Mouse (Mus musculus): ENCODE measurements around the gene Ms4a15.

Gene Ms4a15

GRCm38 (mm10) chr19:10952021-10952939, 40.8 kb downstream of the Ms4a15 start:
- Histone ChIP-seq H3K4me3 (replicated peaks; ENCODE audit: low read length) (no peak overlapping the region), H3K4me1 (replicated peaks; ENCODE audit: low read depth, low read length) (peaks cover 29% of the 10 kb centered on the region), H3K9me3 (ENCODE audit: low read length) (no peaks in the 10 kb centered on the region), H3K27me3 (ENCODE audit: insufficient read depth, low read length) (peaks cover 20% of the 10 kb centered on the region), H3K36me3 (ENCODE audit: insufficient read depth, low read length) (peaks cover 6% of the 10 kb centered on the region)
- TF ChIP-seq CTCF (conservative IDR thresholded peaks at IDR 0.05; ENCODE audit: low read length) = no peak
- TF ChIP-seq POU5F1 (IDR thresholded peaks at IDR 0.05; ENCODE audit: borderline replicate concordance, low read length) = no peak
- TF ChIP-seq NANOG (IDR thresholded peaks at IDR 0.05; ENCODE audit: borderline replicate concordance, low read length) = no peak

GRCm38 (mm10) chr19:10949558-10949957, 43.5 kb downstream of the Ms4a15 start:
- H3K4me1 ChIP-seq (replicated peaks; ENCODE audit: low read depth, low read length) = peaks cover 44% of the 10 kb centered on the region
- H3K27me3 ChIP-seq (ENCODE audit: insufficient read depth, low read length) = peaks cover 16% of the 10 kb centered on the region
- no peaks in the 10 kb centered on the region for H3K9me3 ChIP-seq (ENCODE audit: low read length)
- H3K4me3 ChIP-seq (replicated peaks; ENCODE audit: low read length) = peak overlapping the region; percentile 99
- H3K36me3 ChIP-seq (ENCODE audit: insufficient read depth, low read length) = peaks cover 34% of the 10 kb centered on the region
- no peak for TF ChIP-seq NANOG (IDR thresholded peaks at IDR 0.05; ENCODE audit: borderline replicate concordance, low read length)
- TF ChIP-seq POU5F1 (IDR thresholded peaks at IDR 0.05; ENCODE audit: borderline replicate concordance, low read length) = no peak
- no peak for TF ChIP-seq CTCF (conservative IDR thresholded peaks at IDR 0.05; ENCODE audit: low read length)

GRCm38 (mm10) chr19:10949112-10949511, 43.9 kb downstream of the Ms4a15 start, which contains the start of gene Ccdc86:
TSS of gene Ccdc86 (minus strand) at chr19:10949266.
- peaks cover 13% of the 10 kb centered on the region for H3K27me3 ChIP-seq (ENCODE audit: insufficient read depth, low read length)
- peaks cover 38% of the 10 kb centered on the region for H3K36me3 ChIP-seq (ENCODE audit: insufficient read depth, low read length)
- peaks cover 44% of the 10 kb centered on the region for H3K4me1 ChIP-seq (replicated peaks; ENCODE audit: low read depth, low read length)
- H3K4me3 ChIP-seq (replicated peaks; ENCODE audit: low read length) = peak within 1 kb of the TSS; percentile 99
- no peaks in the 10 kb centered on the region for H3K9me3 ChIP-seq (ENCODE audit: low read length)
- TF ChIP-seq POU5F1 (IDR thresholded peaks at IDR 0.05; ENCODE audit: borderline replicate concordance, low read length) (no peak), CTCF (conservative IDR thresholded peaks at IDR 0.05; ENCODE audit: low read length) (no peak), NANOG (IDR thresholded peaks at IDR 0.05; ENCODE audit: borderline replicate concordance, low read length) (no peak)

- peaks cover 44% of the 10 kb centered on the region for H3K4me1 ChIP-seq (replicated peaks; ENCODE audit: low read depth, low read length)
- H3K4me3 ChIP-seq (replicated peaks; ENCODE audit: low read length) = peak overlapping the region; percentile 99
- peaks cover 6% of the 10 kb centered on the region for H3K27me3 ChIP-seq (ENCODE audit: insufficient read depth, low read length)
- H3K9me3 ChIP-seq (ENCODE audit: low read length) = no peaks in the 10 kb centered on the region
- TF ChIP-seq NANOG (IDR thresholded peaks at IDR 0.05; ENCODE audit: borderline replicate concordance, low read length) (no peak), CTCF (conservative IDR thresholded peaks at IDR 0.05; ENCODE audit: low read length) (no peak), POU5F1 (IDR thresholded peaks at IDR 0.05; ENCODE audit: borderline replicate concordance, low read length) (no peak)
- peaks cover 45% of the 10 kb centered on the region for H3K36me3 ChIP-seq (ENCODE audit: insufficient read depth, low read length)
Observed at GRCm38 (mm10) chr19:10948416-10948815, 44.6 kb downstream of the Ms4a15 start.

- Histone ChIP-seq H3K4me3 (replicated peaks; ENCODE audit: low read length) (peak overlapping the region; percentile 99), H3K4me1 (replicated peaks; ENCODE audit: low read depth, low read length) (peaks cover 44% of the 10 kb centered on the region), H3K9me3 (ENCODE audit: low read length) (no peaks in the 10 kb centered on the region), H3K36me3 (ENCODE audit: insufficient read depth, low read length) (peaks cover 57% of the 10 kb centered on the region), H3K27me3 (ENCODE audit: insufficient read depth, low read length) (no peaks in the 10 kb centered on the region)
- TF ChIP-seq POU5F1 (IDR thresholded peaks at IDR 0.05; ENCODE audit: borderline replicate concordance, low read length) = no peak
- no peak for TF ChIP-seq NANOG (IDR thresholded peaks at IDR 0.05; ENCODE audit: borderline replicate concordance, low read length)
- TF ChIP-seq CTCF (conservative IDR thresholded peaks at IDR 0.05; ENCODE audit: low read length) = no peak
Observed at GRCm38 (mm10) chr19:10947219-10947618, 45.8 kb downstream of the Ms4a15 start.

- no peak for TF ChIP-seq CTCF (conservative IDR thresholded peaks at IDR 0.05; ENCODE audit: low read length)
- no peak for TF ChIP-seq POU5F1 (IDR thresholded peaks at IDR 0.05; ENCODE audit: borderline replicate concordance, low read length)
- no peak for TF ChIP-seq NANOG (IDR thresholded peaks at IDR 0.05; ENCODE audit: borderline replicate concordance, low read length)
- Histone ChIP-seq H3K4me3 (replicated peaks; ENCODE audit: low read length) (peak overlapping the region; percentile 99), H3K9me3 (ENCODE audit: low read length) (no peaks in the 10 kb centered on the region), H3K27me3 (ENCODE audit: insufficient read depth, low read length) (no peaks in the 10 kb centered on the region), H3K4me1 (replicated peaks; ENCODE audit: low read depth, low read length) (peaks cover 51% of the 10 kb centered on the region), H3K36me3 (ENCODE audit: insufficient read depth, low read length) (peaks cover 64% of the 10 kb centered on the region)
Observed at GRCm38 (mm10) chr19:10946506-10946905, 46.5 kb downstream of the Ms4a15 start.

- Histone ChIP-seq H3K9me3 (ENCODE audit: low read length) (no peaks in the 10 kb centered on the region), H3K4me3 (replicated peaks; ENCODE audit: low read length) (no peak overlapping the region), H3K36me3 (ENCODE audit: insufficient read depth, low read length) (peaks cover 68% of the 10 kb centered on the region), H3K27me3 (ENCODE audit: insufficient read depth, low read length) (peaks cover 17% of the 10 kb centered on the region), H3K4me1 (replicated peaks; ENCODE audit: low read depth, low read length) (peaks cover 53% of the 10 kb centered on the region)
- TF ChIP-seq CTCF (conservative IDR thresholded peaks at IDR 0.05; ENCODE audit: low read length) = no peak
Observed at GRCm38 (mm10) chr19:10943955-10944354, 49.1 kb downstream of the Ms4a15 start.

GRCm38 (mm10) chr19:10940801-10941457, 52.1 kb downstream of the Ms4a15 start:
- H3K4me3 ChIP-seq (replicated peaks; ENCODE audit: low read length) = peak overlapping the region; percentile 70
- peaks cover 30% of the 10 kb centered on the region for H3K4me1 ChIP-seq (replicated peaks; ENCODE audit: low read depth, low read length)
- no peaks in the 10 kb centered on the region for H3K9me3 ChIP-seq (ENCODE audit: low read length)
- peaks cover 48% of the 10 kb centered on the region for H3K36me3 ChIP-seq (ENCODE audit: insufficient read depth, low read length)
- peaks cover 41% of the 10 kb centered on the region for H3K27me3 ChIP-seq (ENCODE audit: insufficient read depth, low read length)
- TF ChIP-seq CTCF (conservative IDR thresholded peaks at IDR 0.05; ENCODE audit: low read length) = no peak
- no peak for TF ChIP-seq POU5F1 (IDR thresholded peaks at IDR 0.05; ENCODE audit: borderline replicate concordance, low read length)
- no peak for TF ChIP-seq NANOG (IDR thresholded peaks at IDR 0.05; ENCODE audit: borderline replicate concordance, low read length)
